Mouse (Mus musculus): ENCODE results near the gene Sh3d21. TPM values are rescaled to one million over a fixed set of nuclear protein-coding genes. Genes with fewer than 3 reads are reported as not detected.

The Sh3d21 gene
- polyA plus RNA-seq (2014; fragmentation: Illumina TruSeq; extraction: RNeasy Lipid Tissue Mini Kit (QIAGEN cat#74804)): 0.40 TPM

GRCm38 (mm10) chr4:126163067-126163659 is at the start of gene Sh3d21:
Gene Sh3d21, minus strand, starts transcription at chr4:126163491.

GRCm38 (mm10) chr4:126202303-126203181 is 39.3 kb upstream of the Sh3d21 start, which contains the start of gene Thrap3:
Gene Thrap3, minus strand, starts transcription at chr4:126202760.

GRCm38 (mm10) chr4:126147533-126148160 is 15.6 kb downstream of the Sh3d21 start, which contains the start of gene Eva1b:
Gene Eva1b, plus strand, starts transcription at chr4:126147744.

GRCm38 (mm10) chr4:126103590-126104068 is 59.7 kb downstream of the Sh3d21 start, which contains the start of gene Stk40:
Gene Stk40, plus strand, starts transcription at chr4:126103957.

Other genes with a start within 250 kb of the Sh3d21 start
- 0.17 TPM for gene Csf3r, start 138.9 kb downstream of the Sh3d21 start, polyA plus RNA-seq (2014; fragmentation: Illumina TruSeq; extraction: RNeasy Lipid Tissue Mini Kit (QIAGEN cat#74804))
- 91.4 TPM for gene Mrps15, start 116.6 kb downstream of the Sh3d21 start, polyA plus RNA-seq (2014; fragmentation: Illumina TruSeq; extraction: RNeasy Lipid Tissue Mini Kit (QIAGEN cat#74804))
- gene Oscp1, start 104.9 kb downstream of the Sh3d21 start, polyA plus RNA-seq (2014; fragmentation: Illumina TruSeq; extraction: RNeasy Lipid Tissue Mini Kit (QIAGEN cat#74804)): 1.4 TPM
- gene Lsm10, start 66.9 kb downstream of the Sh3d21 start, polyA plus RNA-seq (2014; fragmentation: Illumina TruSeq; extraction: RNeasy Lipid Tissue Mini Kit (QIAGEN cat#74804)): 3.6 TPM
- gene Stk40, start 59.5 kb downstream of the Sh3d21 start, polyA plus RNA-seq (2014; fragmentation: Illumina TruSeq; extraction: RNeasy Lipid Tissue Mini Kit (QIAGEN cat#74804)): 2.7 TPM
- gene Eva1b, start 15.7 kb downstream of the Sh3d21 start, polyA plus RNA-seq (2014; fragmentation: Illumina TruSeq; extraction: RNeasy Lipid Tissue Mini Kit (QIAGEN cat#74804)): not detected
- gene Thrap3, start 39.3 kb upstream of the Sh3d21 start, polyA plus RNA-seq (2014; fragmentation: Illumina TruSeq; extraction: RNeasy Lipid Tissue Mini Kit (QIAGEN cat#74804)): 292 TPM
- gene Map7d1, start 92.9 kb upstream of the Sh3d21 start, polyA plus RNA-seq (2014; fragmentation: Illumina TruSeq; extraction: RNeasy Lipid Tissue Mini Kit (QIAGEN cat#74804)): 1.6 TPM
- 27.5 TPM for gene Trappc3, start 98.8 kb upstream of the Sh3d21 start, polyA plus RNA-seq (2014; fragmentation: Illumina TruSeq; extraction: RNeasy Lipid Tissue Mini Kit (QIAGEN cat#74804))
- 2.4 TPM for gene Col8a2, start 123.3 kb upstream of the Sh3d21 start, polyA plus RNA-seq (2014; fragmentation: Illumina TruSeq; extraction: RNeasy Lipid Tissue Mini Kit (QIAGEN cat#74804))
- not detected for gene Adprhl2, start 158.2 kb upstream of the Sh3d21 start, polyA plus RNA-seq (2014; fragmentation: Illumina TruSeq; extraction: RNeasy Lipid Tissue Mini Kit (QIAGEN cat#74804))
- gene Tekt2, start 162.2 kb upstream of the Sh3d21 start, polyA plus RNA-seq (2014; fragmentation: Illumina TruSeq; extraction: RNeasy Lipid Tissue Mini Kit (QIAGEN cat#74804)): not detected